Mouse (Mus musculus): ENCODE measurements around the gene Edc4.

Gene Edc4

DNA sequence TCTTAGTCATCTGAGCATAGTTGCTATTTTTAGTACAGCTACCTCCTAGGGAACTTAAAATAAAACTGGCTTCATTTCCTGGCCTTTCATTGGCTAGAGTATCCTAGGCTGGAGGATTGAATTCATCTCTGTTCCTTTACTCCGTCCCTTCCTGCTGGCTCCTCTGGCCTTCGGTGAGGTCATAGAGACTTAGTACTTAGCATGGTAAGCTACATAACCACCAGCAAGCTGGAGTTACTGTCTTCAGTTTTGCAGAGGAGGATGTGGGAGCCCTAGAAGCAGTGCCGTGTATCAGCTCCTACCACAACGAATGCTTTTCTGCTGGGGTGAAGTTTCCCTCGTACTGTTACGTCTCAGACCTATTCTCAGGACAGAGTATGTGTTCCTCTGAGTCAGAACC lies 6.4 kb upstream of the Edc4 start:
- DNase-seq (ENCODE audit: low read depth, low spot score), result no peak

DNA sequence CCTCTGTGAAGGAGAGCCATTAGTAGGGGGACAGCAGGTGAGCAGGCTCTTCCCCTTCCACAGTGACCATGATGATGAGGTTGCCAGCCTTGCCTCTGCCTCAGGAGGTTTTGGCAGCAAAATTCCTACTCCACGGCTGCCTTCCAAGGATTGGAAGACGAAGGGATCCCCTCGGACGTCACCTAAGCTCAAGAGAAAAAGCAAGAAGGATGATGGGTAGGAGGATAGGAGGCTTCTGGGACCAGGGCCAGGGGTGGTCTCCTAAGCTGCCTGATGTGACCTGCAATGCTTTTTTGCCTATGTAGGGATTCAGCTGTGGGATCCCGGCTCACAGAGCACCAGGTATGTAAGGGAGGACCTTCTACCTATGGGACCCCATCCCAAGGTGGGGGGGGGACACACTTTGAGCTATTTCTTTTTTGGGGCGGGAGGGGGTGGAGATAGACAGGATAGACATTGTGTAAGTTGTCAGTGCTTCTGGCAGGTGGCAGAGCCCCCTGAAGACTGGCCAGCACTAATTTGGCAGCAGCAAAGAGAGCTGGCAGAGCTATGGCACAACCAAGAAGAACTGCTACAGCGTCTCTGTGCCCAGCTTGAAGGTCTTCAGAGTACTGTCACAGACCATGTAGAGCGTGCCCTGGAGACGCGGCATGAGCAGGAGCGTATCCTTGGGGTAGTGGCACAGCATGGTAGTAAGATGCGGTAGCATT lies 9.2 kb downstream of the Edc4 start:
- no peak for DNase-seq (ENCODE audit: low read depth, low spot score)

DNA sequence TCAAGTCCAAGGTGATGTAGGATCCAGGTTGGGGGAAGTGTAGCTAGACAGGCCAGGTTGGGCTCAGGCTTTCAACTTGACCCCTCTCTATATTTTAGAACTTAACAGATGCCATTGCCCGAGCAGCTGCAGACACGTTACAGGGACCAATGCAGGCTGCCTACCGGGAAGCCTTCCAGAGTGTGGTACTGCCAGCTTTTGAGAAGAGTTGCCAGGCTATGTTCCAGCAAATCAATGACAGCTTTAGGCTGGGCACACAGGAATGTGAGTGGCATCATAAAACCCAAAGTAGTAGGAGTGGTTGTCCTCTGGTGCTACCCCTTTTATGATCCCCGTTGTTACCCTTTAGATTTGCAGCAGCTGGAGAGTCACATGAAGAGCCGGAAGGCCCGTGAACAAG lies 10.2 kb downstream of the Edc4 start:
- no peak for DNase-seq (ENCODE audit: low read depth, low spot score)

DNA sequence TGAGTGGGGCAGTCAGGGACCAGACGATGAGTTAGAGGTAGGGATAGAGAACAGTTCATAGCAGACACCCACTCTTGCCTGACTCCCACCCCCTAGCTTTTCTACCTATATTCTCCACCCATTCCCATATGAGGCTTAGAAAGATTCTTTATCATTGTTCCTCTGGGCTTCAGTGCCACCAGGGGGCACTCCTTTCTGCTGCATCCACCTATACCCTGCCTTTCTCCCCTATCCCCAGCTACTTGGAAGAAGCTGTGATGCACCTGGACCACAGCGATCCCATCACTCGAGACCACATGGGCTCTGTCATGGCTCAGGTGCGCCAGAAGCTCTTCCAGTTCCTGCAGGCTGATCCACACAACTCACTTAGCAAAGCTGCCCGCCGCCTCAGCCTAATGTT lies 11.8 kb downstream of the Edc4 start:
- no peak for DNase-seq (ENCODE audit: low read depth, low spot score)

DNA sequence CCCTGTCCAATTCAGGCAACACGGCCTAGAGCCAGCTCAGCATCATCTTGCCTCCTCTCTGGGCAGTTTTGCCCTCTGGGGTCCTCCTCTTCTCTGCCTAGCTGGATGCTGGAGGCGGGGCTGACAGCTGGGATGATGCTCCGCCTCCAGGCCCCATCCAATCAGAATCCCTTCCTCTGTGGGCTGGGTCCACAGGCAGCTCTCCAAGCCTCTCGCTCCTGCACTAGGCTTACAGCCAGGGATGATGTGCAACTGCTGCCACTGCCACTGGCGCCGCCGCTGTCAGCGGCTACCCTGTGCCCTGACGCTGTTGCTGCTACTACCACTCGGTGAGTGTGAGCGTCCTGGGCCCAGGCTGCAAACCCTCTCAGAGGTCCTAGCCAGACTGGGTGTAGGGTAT lies 12.7 kb downstream of the Edc4 start, which contains the start of gene Nrn1l:
TSS of gene Nrn1l (plus strand) at position 229 of the 400 bp plus-strand sequence.
- no peak for DNase-seq (ENCODE audit: low read depth, low spot score)

DNA sequence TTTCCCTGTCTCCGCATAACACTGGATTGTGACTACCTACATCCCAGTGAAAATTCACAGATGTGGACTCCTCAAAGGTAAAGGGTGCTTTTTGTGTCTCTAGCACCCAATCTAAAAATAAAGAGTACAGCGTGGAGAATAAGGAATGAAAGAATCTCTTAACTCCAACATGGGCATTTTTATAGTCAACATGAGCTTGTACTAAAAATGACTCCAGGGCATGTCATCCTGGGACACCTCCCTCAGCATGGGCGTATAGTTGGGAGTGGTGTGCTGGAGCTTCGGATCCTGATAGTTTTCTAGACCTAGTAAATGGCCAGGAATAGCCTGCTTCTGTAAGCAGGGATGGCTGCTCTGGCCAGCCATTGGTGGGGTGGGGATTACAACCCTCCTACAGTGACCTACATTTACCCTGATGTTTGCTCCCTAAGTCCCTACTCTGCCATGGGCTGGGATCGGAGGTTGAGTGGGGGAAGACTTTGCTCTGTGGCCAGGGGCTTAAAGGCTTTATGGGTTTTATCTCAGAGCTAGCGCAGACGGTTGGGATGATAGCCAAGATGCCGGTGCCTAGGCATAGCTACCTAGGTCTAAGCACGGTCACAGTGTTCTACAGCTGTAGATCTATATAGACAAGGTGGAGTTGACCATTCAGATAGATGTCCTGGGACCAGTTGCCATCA lies 17.3 kb downstream of the Edc4 start:
- DNase-seq (ENCODE audit: low read depth, low spot score), result no peak

DNA sequence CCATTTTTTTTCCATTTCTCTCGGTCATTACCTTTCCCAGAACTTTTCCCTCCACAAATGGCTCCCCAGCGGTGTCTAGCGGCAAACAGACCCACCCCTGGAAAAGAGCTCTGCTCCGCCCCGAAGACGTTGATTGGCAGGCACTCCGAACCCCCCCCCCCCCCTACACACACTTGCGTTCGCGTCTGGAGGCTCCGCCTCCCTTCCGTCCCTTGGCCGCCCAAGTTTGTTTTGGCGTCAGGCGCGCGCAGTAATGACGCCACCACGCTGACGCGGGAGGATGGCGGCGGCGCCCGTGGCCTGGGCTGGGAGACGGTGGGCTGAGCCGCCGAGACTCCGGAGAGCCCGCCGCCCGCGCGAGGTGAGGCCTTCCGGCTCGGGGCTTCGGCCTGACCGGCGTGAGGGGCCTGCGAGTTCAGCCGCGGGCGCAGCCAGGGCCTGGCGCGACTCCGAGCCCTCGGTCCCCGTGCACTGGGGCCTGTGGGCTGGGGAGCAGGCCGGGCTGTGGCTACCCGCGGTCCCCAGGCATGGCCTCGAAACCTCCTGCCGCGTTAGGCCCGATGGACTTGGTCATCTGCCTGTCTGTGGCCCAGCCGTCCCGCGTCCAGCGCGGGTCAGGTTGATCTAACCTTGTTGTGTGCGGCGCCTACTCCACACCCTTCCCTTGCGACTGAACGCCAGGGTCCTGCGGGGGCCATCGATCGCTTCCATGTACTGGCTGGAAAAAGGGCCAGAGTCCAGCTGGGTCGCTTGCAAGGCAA lies 19.7 kb downstream of the Edc4 start, which contains the start of gene Pskh1:
TSS of gene Pskh1 (plus strand) at position 262 of the 761 bp plus-strand sequence.
- peak; percentile 87 for DNase-seq (ENCODE audit: low read depth, low spot score)

DNA sequence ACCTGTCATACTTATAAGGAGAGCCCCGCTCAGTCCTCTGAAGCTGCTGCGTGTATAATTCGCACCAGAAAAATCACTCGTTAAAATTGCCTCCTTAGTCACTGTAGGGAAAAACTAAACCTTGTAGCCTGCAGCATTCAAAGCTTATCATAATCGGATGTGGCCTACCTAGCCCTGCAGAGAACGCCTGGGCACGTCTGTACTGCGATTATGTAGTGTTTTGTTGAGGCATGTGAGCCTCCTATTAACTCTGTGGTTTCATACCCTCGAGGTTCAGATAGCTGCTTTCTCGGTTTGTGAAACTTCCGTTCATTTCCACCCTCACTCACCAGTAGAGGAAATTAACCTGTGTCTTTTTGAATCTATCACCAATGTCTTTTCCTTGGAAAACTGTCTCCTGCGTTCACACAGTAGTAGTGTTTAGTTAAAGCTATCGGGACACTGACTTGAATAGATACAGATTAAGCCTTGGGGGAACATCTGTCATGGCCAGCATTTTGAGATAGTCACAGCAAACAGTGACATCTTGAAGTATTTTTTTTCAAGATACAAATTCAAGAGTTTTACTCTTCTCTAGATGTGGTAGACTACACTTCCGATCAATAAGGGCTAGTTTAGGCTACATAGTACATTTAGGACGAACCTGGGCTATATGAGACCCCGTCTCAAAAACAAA lies 20.4 kb downstream of the Edc4 start:
- DNase-seq (ENCODE audit: low read depth, low spot score), result no peak

DNA sequence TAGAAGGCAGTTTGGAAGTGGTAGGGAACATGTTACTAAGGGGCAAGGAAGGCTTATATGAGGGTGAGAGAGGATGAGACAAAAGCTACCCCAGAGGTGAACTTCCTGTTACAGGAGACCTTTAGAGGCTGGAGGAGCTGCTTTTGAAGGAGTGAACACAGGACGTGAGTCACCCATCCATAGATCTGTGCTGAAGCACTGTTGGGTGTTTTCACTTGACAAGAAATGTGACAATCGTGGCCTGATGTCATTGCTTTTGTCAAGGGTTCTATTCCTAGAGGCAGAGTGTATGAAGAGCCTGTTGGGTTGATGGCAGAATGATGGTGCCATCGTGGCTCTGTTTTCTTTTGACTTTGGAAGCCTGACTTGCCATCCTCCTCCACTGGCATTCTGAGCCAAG lies 38.7 kb downstream of the Edc4 start:
- no peak for DNase-seq (ENCODE audit: low read depth, low spot score)

DNA sequence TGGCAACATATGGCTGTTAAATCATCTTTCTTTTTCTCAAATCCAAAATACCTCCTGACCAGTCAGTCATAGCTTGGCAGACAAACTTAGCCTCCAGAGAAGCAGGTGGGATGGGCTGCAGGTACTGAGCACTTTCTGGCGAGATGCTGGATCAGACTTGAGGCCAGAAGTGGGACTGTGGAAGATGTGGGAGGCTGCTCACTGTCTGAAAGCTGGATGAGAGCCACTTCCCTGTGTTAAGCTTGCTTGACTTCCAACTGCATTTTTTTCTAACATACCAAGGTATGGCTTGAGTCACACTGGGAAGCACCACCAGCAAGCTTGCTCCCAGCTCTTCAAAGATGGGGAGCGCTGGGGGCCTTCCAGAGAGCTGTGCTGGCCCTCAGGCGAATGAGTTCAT lies 44.4 kb downstream of the Edc4 start:
- DNase-seq (ENCODE audit: low read depth, low spot score), result no peak

DNA sequence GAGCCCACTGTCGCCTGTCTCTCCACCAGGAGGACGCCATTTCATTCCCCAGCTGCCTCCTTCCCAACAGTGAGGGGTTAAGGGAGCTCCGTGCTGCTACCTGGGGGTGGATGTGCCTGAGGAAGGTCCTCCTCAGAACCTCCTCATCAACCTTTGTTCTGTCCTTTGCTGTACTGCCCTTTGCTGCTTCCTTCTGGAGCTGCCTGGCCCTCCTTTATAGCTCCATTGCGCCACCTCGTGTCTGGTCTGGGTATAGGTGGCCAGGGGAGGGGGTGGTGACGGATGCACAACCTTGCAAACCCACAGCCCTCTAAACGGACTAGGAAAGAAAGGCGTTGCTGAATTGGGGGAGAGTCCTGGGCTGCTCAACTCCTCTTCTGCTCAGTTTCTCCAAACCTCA lies 49.9 kb downstream of the Edc4 start:
- no peak for DNase-seq (ENCODE audit: low read depth, low spot score)

DNA sequence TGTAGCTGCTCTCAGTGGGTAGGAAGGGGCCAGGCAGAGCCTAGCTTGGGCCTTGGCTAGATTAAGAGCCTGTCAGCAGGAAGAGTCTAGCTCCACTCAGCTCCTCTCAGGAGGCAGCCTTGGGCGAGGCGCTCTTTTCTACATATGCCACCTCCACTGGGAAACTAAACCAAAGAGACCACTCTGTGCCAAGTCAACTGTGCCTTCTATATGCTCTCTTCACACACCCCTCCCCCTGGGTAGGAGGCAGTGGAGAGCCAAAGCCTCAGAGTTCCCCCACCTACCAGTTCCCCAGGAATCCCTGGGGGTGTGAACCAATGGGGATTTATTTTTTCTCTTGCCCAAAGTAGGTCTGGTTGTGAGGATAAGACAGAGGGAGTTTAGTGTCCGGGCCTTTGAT lies 50.6 kb downstream of the Edc4 start:
- DNase-seq (ENCODE audit: low read depth, low spot score), result no peak

DNA sequence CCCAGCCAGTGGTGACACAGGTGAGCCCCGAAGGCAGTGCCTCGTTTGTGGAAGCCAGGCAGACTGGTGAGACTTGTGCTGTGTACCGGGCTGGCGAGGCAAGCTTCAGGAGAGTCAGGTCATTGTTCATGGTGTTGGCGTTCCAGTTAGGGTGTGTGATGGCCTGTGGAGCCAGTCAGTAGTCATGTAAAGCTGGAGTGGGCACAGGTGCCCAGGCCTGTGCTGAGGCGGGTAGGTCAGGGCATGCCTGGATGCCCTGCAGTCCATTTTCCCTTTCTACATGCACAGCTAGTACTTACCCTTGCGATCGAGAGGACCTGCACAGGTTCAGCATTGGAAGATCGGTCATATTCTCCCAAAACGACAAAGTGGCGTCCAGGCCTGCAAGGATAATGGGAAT lies 51.8 kb downstream of the Edc4 start:
- DNase-seq (ENCODE audit: low read depth, low spot score), result no peak

DNA sequence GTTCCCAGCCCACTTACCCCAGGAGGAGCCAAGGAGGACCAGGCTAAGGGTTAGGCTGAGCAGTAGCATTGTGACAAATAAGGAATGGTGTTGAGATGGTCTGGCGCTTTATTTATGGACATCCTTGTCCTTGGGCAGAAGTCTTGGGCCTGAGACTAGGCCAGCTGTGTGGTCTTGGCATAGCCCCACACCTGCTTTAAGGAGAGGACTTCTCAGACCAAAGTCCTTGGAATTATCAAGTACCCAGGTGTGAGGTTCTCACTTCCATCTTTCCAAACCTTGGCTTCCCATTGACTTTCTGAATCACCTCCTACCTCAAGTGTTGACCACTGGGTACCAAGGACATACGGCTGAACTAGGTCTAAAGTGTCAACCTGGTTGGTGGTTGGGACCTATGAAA lies 53.1 kb downstream of the Edc4 start, which contains the start of gene Ctrl:
TSS of gene Ctrl (minus strand) at position 101 of the 400 bp plus-strand sequence.
- no peak for DNase-seq (ENCODE audit: low read depth, low spot score)

DNA sequence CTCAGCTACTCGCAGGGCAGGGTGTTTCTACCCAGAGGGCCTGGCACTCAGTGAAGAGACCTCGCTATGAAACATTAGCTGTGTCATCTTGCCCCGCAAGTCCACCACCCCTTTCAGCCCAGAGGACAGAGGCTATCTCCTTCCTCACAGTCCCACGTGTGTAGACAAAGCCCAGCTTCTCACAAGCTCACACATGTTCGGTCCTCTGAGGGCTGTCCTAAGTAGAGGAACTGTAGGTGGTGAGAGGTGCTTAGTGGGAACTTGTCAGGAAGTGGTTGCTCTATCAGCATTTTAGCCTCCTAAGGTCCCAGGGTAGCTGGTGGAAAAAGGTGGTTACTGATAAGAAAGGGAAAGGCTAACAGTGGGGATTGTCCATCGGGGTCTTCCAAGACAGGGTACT lies 54.4 kb downstream of the Edc4 start:
- no peak for DNase-seq (ENCODE audit: low read depth, low spot score)

DNA sequence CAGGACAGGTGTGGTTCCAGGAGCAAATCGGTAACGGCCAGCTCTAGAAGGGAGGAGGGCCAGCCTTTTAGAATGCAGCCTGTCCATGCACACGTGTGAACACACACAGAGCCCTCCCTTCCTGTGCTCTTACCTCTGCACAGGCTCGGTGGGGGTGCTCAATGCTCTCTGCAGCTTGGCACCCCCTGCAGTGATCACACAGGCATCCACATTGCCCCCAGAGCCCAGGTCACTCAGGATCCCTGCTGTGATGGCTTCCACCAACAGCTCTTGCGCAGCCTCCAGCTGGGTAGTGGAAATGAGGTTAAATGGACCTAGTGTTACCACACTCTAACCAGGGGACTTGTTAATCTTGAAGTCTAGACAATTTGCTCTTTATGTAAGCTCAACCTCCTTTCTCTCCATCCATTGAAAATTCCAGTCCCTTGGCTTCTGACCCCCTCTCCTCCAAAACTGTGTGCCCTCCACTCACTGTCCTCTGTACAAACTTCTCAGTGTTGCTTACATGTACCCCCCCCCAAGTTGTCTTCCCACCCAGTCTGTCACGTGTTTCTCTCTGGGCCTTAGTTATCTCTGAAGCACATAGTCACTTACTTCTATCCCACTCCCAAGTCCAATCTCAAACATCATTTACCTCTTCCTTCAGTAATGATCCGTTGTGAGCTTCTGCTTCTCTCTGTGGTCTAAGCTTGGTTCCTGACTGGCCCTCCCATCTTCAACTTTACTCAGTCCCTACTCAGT lies 55.4 kb downstream of the Edc4 start:
- no peak for DNase-seq (ENCODE audit: low read depth, low spot score)

DNA sequence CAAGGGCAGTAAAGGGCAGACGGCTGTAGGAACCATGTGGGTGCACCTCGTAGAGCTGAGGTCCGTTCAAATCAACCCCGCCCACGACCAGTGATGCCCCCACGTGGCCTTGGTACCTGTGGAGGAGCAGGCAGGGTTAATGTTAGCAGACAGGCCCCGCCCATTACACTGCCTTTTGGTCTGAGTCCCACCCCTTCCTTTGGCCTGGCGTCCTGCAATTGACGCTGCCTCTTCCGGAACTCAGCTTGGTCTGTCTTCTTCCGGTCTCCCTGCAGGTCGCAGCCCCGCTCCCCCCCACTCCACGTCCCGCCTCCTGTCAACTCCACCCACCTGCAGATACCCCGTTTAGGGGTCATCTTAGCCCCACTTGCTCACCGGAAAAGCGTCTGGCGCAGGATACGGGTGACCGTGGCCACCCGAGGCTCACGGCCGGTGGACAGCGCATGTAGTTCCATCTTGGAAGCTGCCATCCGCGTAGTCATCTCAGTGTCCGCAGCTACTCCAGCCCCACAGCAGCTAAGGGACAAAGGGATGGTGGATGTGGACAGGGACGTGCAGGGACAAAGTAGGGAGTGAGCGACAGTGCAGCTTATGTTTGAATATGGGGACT lies 56.3 kb downstream of the Edc4 start:
- DNase-seq (ENCODE audit: low read depth, low spot score), result peak; percentile 83

DNA sequence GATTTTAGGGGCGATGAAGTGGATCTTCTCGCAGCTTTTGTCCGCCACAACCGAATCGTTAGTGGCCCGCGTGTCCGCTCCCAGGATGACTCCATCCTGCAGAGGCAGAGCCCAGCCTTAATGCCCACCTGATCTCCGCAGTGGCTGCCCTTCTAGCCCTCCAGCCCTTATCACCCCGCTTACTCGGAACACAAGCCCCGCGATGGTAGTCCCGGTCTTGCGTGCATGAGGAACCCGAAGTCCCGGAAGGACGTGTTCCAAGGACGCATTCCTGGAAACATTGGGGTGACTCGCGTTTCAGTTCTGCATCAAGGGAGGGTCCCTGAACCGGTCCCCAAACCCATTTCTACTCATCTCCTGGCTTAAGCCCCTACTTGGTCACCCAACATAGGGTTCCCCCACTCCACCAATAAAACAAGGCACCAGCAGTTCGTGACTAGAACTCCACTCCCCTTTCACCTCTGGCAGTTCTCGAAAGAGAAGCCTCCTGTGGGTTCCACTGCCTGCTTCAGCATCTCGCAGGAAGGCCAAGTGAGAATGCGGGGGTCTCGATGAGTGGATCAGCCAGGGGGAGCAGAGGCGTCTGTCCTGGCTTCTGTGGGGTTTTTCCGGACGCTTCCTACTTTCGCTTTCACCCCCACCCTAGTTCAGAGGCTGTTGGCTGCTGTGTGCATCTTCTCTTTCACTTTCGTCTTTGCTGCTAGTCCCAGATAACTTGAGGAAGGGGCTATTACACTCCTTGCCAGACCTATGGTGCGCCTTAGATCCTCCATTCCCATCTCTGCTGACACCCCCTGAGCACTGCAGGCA lies 57.0 kb downstream of the Edc4 start:
- no peak for DNase-seq (ENCODE audit: low read depth, low spot score)

DNA sequence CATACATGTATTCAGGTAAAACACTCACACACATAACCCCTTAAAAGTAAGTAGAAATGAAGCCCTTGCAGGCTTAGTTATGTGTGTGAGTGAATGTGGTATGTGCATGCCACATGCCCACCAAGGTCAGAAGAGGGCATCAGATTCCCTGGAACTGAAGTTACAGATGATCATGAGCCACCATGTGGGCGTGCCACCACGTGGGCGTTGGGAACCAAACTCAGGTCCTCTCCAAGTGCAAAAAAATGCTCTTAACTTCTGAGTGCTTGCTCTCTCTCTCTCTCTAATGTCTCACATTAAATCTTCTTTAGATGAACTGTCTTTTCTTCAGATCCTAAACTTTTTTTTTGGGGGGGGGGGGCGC lies 57.6 kb downstream of the Edc4 start, which contains the start of gene Psmb10:
TSS of gene Psmb10 (minus strand) at position 139 of the 364 bp plus-strand sequence.
- DNase-seq (ENCODE audit: low read depth, low spot score), result no peak

DNA sequence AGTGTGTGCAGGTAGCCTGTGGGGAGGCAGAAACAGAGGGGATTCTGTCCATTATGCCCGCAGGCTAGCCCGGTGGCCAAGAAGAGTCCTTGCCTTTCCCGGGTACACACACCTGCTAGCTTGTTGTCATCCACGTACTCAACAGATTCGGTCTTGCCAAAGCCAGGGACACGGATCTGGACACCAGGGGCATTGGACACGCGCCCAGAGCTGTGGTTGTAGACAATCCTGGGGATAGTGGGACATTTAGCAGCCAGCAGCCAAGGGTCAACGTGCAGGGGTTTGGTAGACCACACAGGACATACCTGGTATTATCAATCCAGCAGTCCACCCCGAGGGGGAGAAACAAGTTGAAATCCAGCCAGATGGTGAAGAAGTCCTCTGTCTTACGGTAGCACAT lies 61.3 kb downstream of the Edc4 start:
- DNase-seq (ENCODE audit: low read depth, low spot score), result no peak
